Mouse (Mus musculus) NIH3T3 (cell line): ENCODE data around the gene Vdac1.
"Not testable (repeated sequence)": the region's sequence is repeated elsewhere in the genome, so short reads cannot be mapped to it uniquely, and the experiment has no call there.

Experiments used
- DNase-seq: peaks from one replicate; pipeline ENCODE4 v3.0.0-alpha.2; 2012; ENCODE audit warnings: low read depth

Gene Vdac1

GRCm38 (mm10) chr11:52374340-52374739 is 13.7 kb downstream of the Vdac1 start:
- peak; percentile 65 for DNase-seq

GRCm38 (mm10) chr11:52377579-52377978 is 16.9 kb downstream of the Vdac1 start:
- DNase-seq = no peak

GRCm38 (mm10) chr11:52379241-52379640 is 18.6 kb downstream of the Vdac1 start:
- DNase-seq = no peak

GRCm38 (mm10) chr11:52383741-52384140 is 23.1 kb downstream of the Vdac1 start:
- DNase-seq = no peak

GRCm38 (mm10) chr11:52384667-52385066 is 24.0 kb downstream of the Vdac1 start:
- DNase-seq = peak; percentile 60

GRCm38 (mm10) chr11:52386892-52387291 is 26.2 kb downstream of the Vdac1 start:
- DNase-seq = no peak

GRCm38 (mm10) chr11:52388150-52388549 is 27.5 kb downstream of the Vdac1 start:
- no peak for DNase-seq

- not testable (repeated sequence) for DNase-seq
Measured at GRCm38 (mm10) chr11:52388979-52389378, 28.3 kb downstream of the Vdac1 start.

GRCm38 (mm10) chr11:52389933-52390332 is 29.3 kb downstream of the Vdac1 start:
- DNase-seq = no peak

GRCm38 (mm10) chr11:52394494-52394893 is 33.8 kb downstream of the Vdac1 start:
- DNase-seq = no peak

GRCm38 (mm10) chr11:52395343-52395742 is 34.7 kb downstream of the Vdac1 start:
- DNase-seq = peak; percentile 31

GRCm38 (mm10) chr11:52395940-52396596 is 35.4 kb downstream of the Vdac1 start, which contains the start of gene 9530068E07Rik:
TSS of gene 9530068E07Rik (plus strand) at chr11:52396428.
- peak; percentile 97 for DNase-seq

GRCm38 (mm10) chr11:52396597-52397188 is 36.0 kb downstream of the Vdac1 start:
- DNase-seq = no peak

- DNase-seq = peak; percentile 55
Measured at GRCm38 (mm10) chr11:52397385-52397987, 36.8 kb downstream of the Vdac1 start.

- DNase-seq = no peak
Measured at GRCm38 (mm10) chr11:52401476-52401875, 40.8 kb downstream of the Vdac1 start.

GRCm38 (mm10) chr11:52402566-52402965 is 41.9 kb downstream of the Vdac1 start:
- no peak for DNase-seq

- DNase-seq = no peak
Measured at GRCm38 (mm10) chr11:52404209-52404608, 43.5 kb downstream of the Vdac1 start.

- no peak for DNase-seq
Measured at GRCm38 (mm10) chr11:52405196-52405688, 44.6 kb downstream of the Vdac1 start.

- DNase-seq = no peak
Measured at GRCm38 (mm10) chr11:52409316-52409715, 48.7 kb downstream of the Vdac1 start.

GRCm38 (mm10) chr11:52418358-52418757 is 57.7 kb downstream of the Vdac1 start:
- peak; percentile 75 for DNase-seq

- peak; percentile 44 for DNase-seq
Measured at GRCm38 (mm10) chr11:52419246-52419645, 58.6 kb downstream of the Vdac1 start.

- DNase-seq = no peak
Measured at GRCm38 (mm10) chr11:52419861-52420260, 59.2 kb downstream of the Vdac1 start.
